Mouse (Mus musculus) heart, embryonic 13.5 days (tissue): ENCODE data around the gene Txndc5. TPM values are rescaled to one million over a fixed set of nuclear protein-coding genes. Genes with fewer than 3 reads are reported as not detected.

Source experiments
- ATAC-seq: fragments of 200-750 bp; cut with Nextera tagmentation; 2 replicates; pipeline ENCODE4 v1.8.0; 2017; ENCODE audit warnings: moderate TSS enrichment; ENCODE audit not compliant: insufficient number of reproducible peaks, low FRiP score, low TSS enrichment; ENCODE audit errors: extremely low read depth
- H3K27ac ChIP-seq: fragments of 300-500 bp; sonication (generic); replicated peaks from 2 replicates; pipeline ENCODE4 v1.5.1; 2015; ENCODE audit warnings: moderate library complexity, mild to moderate bottlenecking, inconsistent platforms
- H3K27me3 ChIP-seq: fragments of 300-500 bp; sonication (generic); replicated peaks from 2 replicates; pipeline ENCODE4 v1.6.1; 2015; ENCODE audit warnings: mild to moderate bottlenecking, inconsistent platforms
- H3K36me3 ChIP-seq: fragments of 300-500 bp; sonication (generic); 2 replicates; pipeline ENCODE4 v1.6.1; 2015; ENCODE audit warnings: mild to moderate bottlenecking, inconsistent platforms
- H3K4me1 ChIP-seq: fragments of 300-500 bp; sonication (generic); 2 replicates; pipeline ENCODE4 v1.6.1; 2015; ENCODE audit warnings: inconsistent platforms
- H3K4me2 ChIP-seq: fragments of 300-500 bp; sonication (generic); 2 replicates; pipeline ENCODE4 v1.6.1; 2015; ENCODE audit warnings: inconsistent platforms, mild to moderate bottlenecking, moderate library complexity
- H3K4me3 ChIP-seq: fragments of 300-500 bp; sonication (generic); 2 replicates; pipeline ENCODE4 v1.5.1; 2015; ENCODE audit warnings: moderate library complexity, mild to moderate bottlenecking, inconsistent platforms
- H3K9ac ChIP-seq: fragments of 300-500 bp; sonication (generic); 2 replicates; pipeline ENCODE4 v1.6.1; 2015; ENCODE audit warnings: inconsistent platforms, mild to moderate bottlenecking, moderate library complexity
- H3K9me3 ChIP-seq: fragments of 300-500 bp; sonication (generic); 2 replicates; pipeline ENCODE4 v1.6.1; 2016; ENCODE audit warnings: inconsistent platforms
- WGBS: fragments of 180-500 bp; shearing (Covaris S2); methylation state at CpG from one replicate; pipeline ENCODE4 v1.1.7; 2015; ENCODE audit warnings: mixed read lengths; 5-methylcytosine and 5-hydroxymethylcytosine counted together
- polyA plus RNA-seq: library from polyadenylated mRNA; unstranded; fragments of >200 nt; fragmentation: Nextera tagmentation; extraction: Ambion mirVana; gene quantifications from 2 replicates; pipeline ENCODE4 v1.2.1, GENCODE M21; 2015

Txndc5 gene
- polyA plus RNA-seq, 1 experiment from 2014 or later, result 200 TPM

- Histone ChIP-seq H3K9ac (peak overlapping the region; percentile 97), H3K27ac (no peak overlapping the region), H3K36me3 (peaks cover 33% of the 10 kb centered on the region), H3K9me3 (no peaks in the 10 kb centered on the region), H3K27me3 (0 out of 2 replicates have a peak, but pooled peaks cover 3% of the 10 kb centered on the region), H3K4me3 (peak overlapping the region; percentile 98), H3K4me2 (peak overlapping the region; percentile 81), H3K4me1 (peaks cover 45% of the 10 kb centered on the region)
- ATAC-seq, result no peak
- 46% methylated on average over 2 of the region's 2 CpGs for WGBS
Measured at GRCm38 (mm10) chr13:38526116-38526515, 2.5 kb downstream of the Txndc5 start.

GRCm38 (mm10) chr13:38525261-38525660 is 3.4 kb downstream of the Txndc5 start:
- 0 out of 2 replicates have a peak overlapping the region, but pooled peaks have one; percentile 42 for H3K27ac ChIP-seq
- H3K9ac ChIP-seq, result no peak overlapping the region
- H3K4me1 ChIP-seq, result peaks cover 45% of the 10 kb centered on the region
- no peaks in the 10 kb centered on the region for H3K9me3 ChIP-seq
- peaks cover 41% of the 10 kb centered on the region for H3K36me3 ChIP-seq
- H3K4me2 ChIP-seq, result peak overlapping the region; percentile 48
- H3K27me3 ChIP-seq, result no peaks in the 10 kb centered on the region
- no peak for ATAC-seq
- 71% methylated on average over 3 of the region's 3 CpGs for WGBS
- no peak overlapping the region for H3K4me3 ChIP-seq

- ATAC-seq, result no peak
- H3K4me3 ChIP-seq, result no peak overlapping the region
- WGBS, result 87% methylated on average over 11 of the region's 11 CpGs
- peaks cover 38% of the 10 kb centered on the region for H3K4me1 ChIP-seq
- no peak overlapping the region for H3K27ac ChIP-seq
- no peaks in the 10 kb centered on the region for H3K9me3 ChIP-seq
- no peak overlapping the region for H3K9ac ChIP-seq
- H3K4me2 ChIP-seq, result no peak overlapping the region
- peaks cover 62% of the 10 kb centered on the region for H3K36me3 ChIP-seq
- H3K27me3 ChIP-seq, result no peaks in the 10 kb centered on the region
Measured at GRCm38 (mm10) chr13:38523231-38523630, 5.4 kb downstream of the Txndc5 start.

GRCm38 (mm10) chr13:38522056-38522654 is 6.5 kb downstream of the Txndc5 start:
- Histone ChIP-seq H3K9ac (no peak overlapping the region), H3K27me3 (no peaks in the 10 kb centered on the region), H3K27ac (no peak overlapping the region), H3K9me3 (no peaks in the 10 kb centered on the region), H3K36me3 (peaks cover 72% of the 10 kb centered on the region), H3K4me2 (no peak overlapping the region), H3K4me1 (peaks cover 36% of the 10 kb centered on the region), H3K4me3 (no peak overlapping the region)
- WGBS, result 72% methylated on average over 4 of the region's 4 CpGs
- ATAC-seq, result no peak

- H3K36me3 ChIP-seq, result peaks cover 90% of the 10 kb centered on the region
Measured at GRCm38 (mm10) chr13:38520299-38520698, 8.3 kb downstream of the Txndc5 start.

GRCm38 (mm10) chr13:38516582-38516981 is 12.0 kb downstream of the Txndc5 start:
- no peak overlapping the region for H3K4me3 ChIP-seq
- 82% methylated on average over 11 of the region's 11 CpGs for WGBS

More at GRCm38 (mm10) chr13:38520299-38520698, 8.3 kb downstream of the Txndc5 start:
- ATAC-seq, result no peak
- Histone ChIP-seq H3K27me3 (no peaks in the 10 kb centered on the region), H3K9me3 (no peaks in the 10 kb centered on the region), H3K27ac (no peak overlapping the region), H3K4me1 (peaks cover 17% of the 10 kb centered on the region), H3K9ac (no peak overlapping the region), H3K4me2 (no peak overlapping the region), H3K4me3 (no peak overlapping the region)
- 88% methylated on average over 11 of the region's 11 CpGs for WGBS

GRCm38 (mm10) chr13:38515845-38516244 is 12.8 kb downstream of the Txndc5 start:
- Histone ChIP-seq H3K4me1 (no peaks in the 10 kb centered on the region; the same call in 1 of the 2 replicates), H3K4me3 (no peak overlapping the region), H3K9me3 (no peaks in the 10 kb centered on the region), H3K27me3 (no peaks in the 10 kb centered on the region), H3K9ac (no peak overlapping the region), H3K4me2 (no peak overlapping the region), H3K36me3 (peaks cover 95% of the 10 kb centered on the region), H3K27ac (no peak overlapping the region)
- 71% methylated on average over 3 of the region's 3 CpGs for WGBS
- ATAC-seq, result no peak

More at GRCm38 (mm10) chr13:38516582-38516981, 12.0 kb downstream of the Txndc5 start:
- Histone ChIP-seq H3K9ac (no peak overlapping the region), H3K9me3 (no peaks in the 10 kb centered on the region), H3K4me1 (peaks cover under 1% of the 10 kb centered on the region; the same call in 1 of the 2 replicates), H3K36me3 (peaks cover 97% of the 10 kb centered on the region), H3K27ac (no peak overlapping the region), H3K4me2 (no peak overlapping the region), H3K27me3 (no peaks in the 10 kb centered on the region)
- no peak for ATAC-seq

GRCm38 (mm10) chr13:38515431-38515830 is 13.2 kb downstream of the Txndc5 start:
- Histone ChIP-seq H3K36me3 (peaks cover 95% of the 10 kb centered on the region), H3K9ac (no peak overlapping the region), H3K27me3 (no peaks in the 10 kb centered on the region), H3K27ac (no peak overlapping the region), H3K4me1 (no peaks in the 10 kb centered on the region; the same call in 1 of the 2 replicates), H3K4me3 (no peak overlapping the region), H3K4me2 (no peak overlapping the region), H3K9me3 (no peaks in the 10 kb centered on the region)
- no peak for ATAC-seq
- 84% methylated on average over 2 of the region's 2 CpGs for WGBS

GRCm38 (mm10) chr13:38513921-38514320 is 14.7 kb downstream of the Txndc5 start:
- no peak overlapping the region for H3K9ac ChIP-seq
- H3K36me3 ChIP-seq, result peaks cover 95% of the 10 kb centered on the region
- H3K4me1 ChIP-seq, result no peaks in the 10 kb centered on the region; the same call in 1 of the 2 replicates
- H3K27ac ChIP-seq, result no peak overlapping the region
- no peaks in the 10 kb centered on the region for H3K27me3 ChIP-seq
- H3K4me3 ChIP-seq, result no peak overlapping the region
- no peaks in the 10 kb centered on the region for H3K9me3 ChIP-seq
- no peak for ATAC-seq
- H3K4me2 ChIP-seq, result no peak overlapping the region
- WGBS, result 85% methylated on average over 7 of the region's 7 CpGs

- peaks cover 95% of the 10 kb centered on the region for H3K36me3 ChIP-seq
- no peak overlapping the region for H3K9ac ChIP-seq
- no peak overlapping the region for H3K4me2 ChIP-seq
- ATAC-seq, result no peak
- no peak overlapping the region for H3K27ac ChIP-seq
- no peaks in the 10 kb centered on the region; the same call in 1 of the 2 replicates for H3K4me1 ChIP-seq
- no peak overlapping the region for H3K4me3 ChIP-seq
- no peaks in the 10 kb centered on the region for H3K27me3 ChIP-seq
- no peaks in the 10 kb centered on the region for H3K9me3 ChIP-seq
- 78% methylated on average over 10 of the region's 10 CpGs for WGBS
Measured at GRCm38 (mm10) chr13:38511979-38512378, 16.6 kb downstream of the Txndc5 start.

- H3K4me3 ChIP-seq, result no peak overlapping the region
- no peak overlapping the region for H3K9ac ChIP-seq
- peaks cover 97% of the 10 kb centered on the region for H3K36me3 ChIP-seq
- no peak overlapping the region for H3K4me2 ChIP-seq
- no peaks in the 10 kb centered on the region for H3K9me3 ChIP-seq
- H3K27ac ChIP-seq, result 0 out of 2 replicates have a peak overlapping the region, but pooled peaks have one; percentile 28
- no peak for ATAC-seq
- no peaks in the 10 kb centered on the region for H3K27me3 ChIP-seq
- 86% methylated on average over 8 of the region's 8 CpGs for WGBS
- peaks cover 7% of the 10 kb centered on the region for H3K4me1 ChIP-seq
Measured at GRCm38 (mm10) chr13:38509681-38510341, 18.8 kb downstream of the Txndc5 start.
